ENCODE assay signal across 8 mouse cellular contexts in the genomic region with DNA sequence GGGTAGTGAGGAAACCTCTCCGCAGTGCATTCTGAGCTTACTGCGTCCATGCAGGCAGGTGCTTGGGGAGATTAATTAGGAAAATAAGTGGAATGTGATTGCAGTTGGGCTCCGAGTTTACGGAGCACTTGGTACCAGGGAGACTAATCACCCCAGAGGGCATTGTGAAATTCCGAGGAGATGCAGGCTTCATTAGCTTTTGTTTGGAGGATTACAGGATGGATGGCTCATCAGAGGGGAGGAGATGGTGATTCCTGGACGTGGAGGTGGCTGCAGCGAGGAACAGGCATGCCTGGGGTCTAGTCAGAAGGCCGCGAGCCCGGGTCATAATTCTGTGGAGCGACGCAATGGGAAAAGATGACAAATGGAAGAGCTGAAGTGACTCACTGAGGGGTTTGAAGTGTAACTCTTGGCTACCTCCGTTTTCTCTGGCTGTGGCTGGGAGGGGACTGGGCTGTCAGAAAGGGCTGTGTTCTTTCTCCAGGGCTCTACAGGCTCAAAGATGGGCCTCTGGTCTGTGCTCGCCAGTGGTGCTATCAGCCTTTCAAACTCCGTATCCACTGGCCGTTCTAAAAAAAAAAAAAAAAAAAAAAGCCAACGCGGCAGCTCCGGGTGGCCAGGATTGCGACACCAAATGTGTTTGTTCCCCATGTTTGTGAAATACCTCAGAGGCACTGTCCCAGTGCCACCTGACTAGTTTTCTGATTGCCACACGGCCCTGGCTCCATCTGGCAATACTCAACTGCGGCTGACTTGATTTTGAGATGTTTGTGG.
DNase-seq lines count a peak whose midpoint lies in the region; ATAC-seq and TF ChIP-seq lines count a peak whose summit lies in the region.

No protein-coding gene starts in this region.

- H3K79me2 ChIP-seq in C2C12 (ENCODE audit: control insufficient read depth, insufficient read depth), result no peaks in the 10 kb centered on the region

- peaks cover 6% of the 10 kb centered on the region; the same call in 1 of the 2 replicates for H3K4me1 ChIP-seq in bone marrow, adult 2 months (ENCODE audit: control insufficient read depth, insufficient read depth, low read length)
- peaks cover 3% of the 10 kb centered on the region; the same call in 1 of the 2 replicates for H3K4me1 ChIP-seq in lung, adult 2 months (ENCODE audit: control insufficient read depth, insufficient read depth, low read length)
- peaks cover 21% of the 10 kb centered on the region for H3K4me1 ChIP-seq in neural tube, embryonic 15.5 days
- no peaks in the 10 kb centered on the region for H3K4me1 ChIP-seq in thymus, adult 2 months (replicated peaks; ENCODE audit: control insufficient read depth, insufficient read depth, low read length)

- peak overlapping the region; percentile 44 for H3ac ChIP-seq in C2C12 (ENCODE audit: control insufficient read depth, insufficient read length, low read depth)

- peak; percentile 42 for DNase-seq in gastrocnemius, postnatal 25 days
- DNase-seq in kidney, adult 11 months, result peak; percentile 62
- peak; percentile 62 for DNase-seq in lung, adult 2 months
- no peak for DNase-seq in thymus, adult 2 months

- H3K27me3 ChIP-seq in C2C12 (ENCODE audit: control insufficient read depth, insufficient read depth, insufficient read length), result no peaks in the 10 kb centered on the region
- no peaks in the 10 kb centered on the region for H3K27me3 ChIP-seq in neural tube, embryonic 15.5 days (replicated peaks)
- H3K27me3 ChIP-seq in thymus, adult 2 months (ENCODE audit: control insufficient read depth, insufficient read depth, low read length), result no peaks in the 10 kb centered on the region

- TF ChIP-seq CTCF in C2C12 (IDR thresholded peaks at IDR 0.05; ENCODE audit: control insufficient read depth, insufficient read depth, insufficient read length), result no peak
- no peak for TF ChIP-seq CTCF in bone marrow, adult 2 months (IDR thresholded peaks at IDR 0.05; ENCODE audit: control insufficient read depth, insufficient read depth, low read length)
- TF ChIP-seq CTCF in lung, adult 2 months (IDR thresholded peaks at IDR 0.05; ENCODE audit: insufficient read depth, low read length), result no peak
- no peak for TF ChIP-seq CTCF in thymus, adult 2 months (IDR thresholded peaks at IDR 0.05; ENCODE audit: borderline replicate concordance, control insufficient read depth, extremely low read depth, insufficient read depth, low read length, poor library complexity)

- H3K4me2 ChIP-seq in neural tube, embryonic 15.5 days, result peak overlapping the region; percentile 45

- H3K79me3 ChIP-seq in C2C12 (ENCODE audit: low read depth), result no peaks in the 10 kb centered on the region

- no peaks in the 10 kb centered on the region for H3K9me3 ChIP-seq in neural tube, embryonic 15.5 days (replicated peaks)

- peak overlapping the region; percentile 81 for H3K27ac ChIP-seq in bone marrow, adult 2 months (ENCODE audit: control insufficient read depth, insufficient read depth, low read depth, low read length, poor library complexity)
- H3K27ac ChIP-seq in neural tube, embryonic 15.5 days (replicated peaks), result peak overlapping the region; percentile 37
- no peak overlapping the region for H3K27ac ChIP-seq in thymus, adult 2 months (ENCODE audit: control insufficient read depth, insufficient read depth, low read length)

- WGBS in bone marrow, adult 2 months, result 26% methylated on average over 22 of the region's 22 CpGs
- WGBS in lung, adult 2 months, result 20% methylated on average over 22 of the region's 22 CpGs
- WGBS in neural tube, embryonic 15.5 days, result 7% methylated on average over 22 of the region's 22 CpGs
- WGBS in thymus, adult 2 months, result 71% methylated on average over 22 of the region's 22 CpGs

- ATAC-seq in neural tube, embryonic 15.5 days (ENCODE audit: low FRiP score), result peak; percentile 62; the same call in 1 of the 2 replicates
- ATAC-seq in inflammation-experienced regulatory T-cells, adult 6 months, result no peak

- TF ChIP-seq POLR2A in bone marrow, adult 2 months (IDR thresholded peaks at IDR 0.05; ENCODE audit: borderline replicate concordance, control insufficient read depth, low read depth, low read length), result no peak
- TF ChIP-seq POLR2A in lung, adult 2 months (IDR thresholded peaks at IDR 0.05; ENCODE audit: borderline replicate concordance, extremely low read depth, low read depth, low read length), result no peak
- no peak for TF ChIP-seq POLR2A in thymus, adult 2 months (IDR thresholded peaks at IDR 0.05; ENCODE audit: control insufficient read depth, extremely low read depth, insufficient read depth, low read length, poor library complexity)

- no peaks in the 10 kb centered on the region for H3K36me3 ChIP-seq in C2C12 (ENCODE audit: control insufficient read depth, insufficient read depth)
- no peaks in the 10 kb centered on the region for H3K36me3 ChIP-seq in neural tube, embryonic 15.5 days
- no peaks in the 10 kb centered on the region for H3K36me3 ChIP-seq in thymus, adult 2 months (ENCODE audit: control insufficient read depth, insufficient read depth, low read length)

- 0 out of 2 replicates have a peak overlapping the region, but pooled peaks have one; percentile 28 for H3K9ac ChIP-seq in neural tube, embryonic 15.5 days (replicated peaks)

- H3K4me3 ChIP-seq in C2C12 (ENCODE audit: insufficient read depth, poor library complexity, severe bottlenecking), result no peak overlapping the region
- H3K4me3 ChIP-seq in bone marrow, adult 2 months (replicated peaks; ENCODE audit: control insufficient read depth, low read depth, low read length), result peak overlapping the region; percentile 8
- no peak overlapping the region for H3K4me3 ChIP-seq in lung, adult 2 months (replicated peaks; ENCODE audit: extremely low read depth, low read depth, low read length)
- no peak overlapping the region for H3K4me3 ChIP-seq in neural tube, embryonic 15.5 days (replicated peaks)
- no peak overlapping the region for H3K4me3 ChIP-seq in thymus, adult 2 months (ENCODE audit: control insufficient read depth, insufficient read depth, low read length)

TF ChIP-seq in C2C12, 6 proteins besides CTCF, POLR2A, EP300 and RAD21:
- no peak for TF ChIP-seq MYOD1 (IDR thresholded peaks at IDR 0.05; ENCODE audit: control insufficient read depth, insufficient read length, low read depth)
- no peak for TF ChIP-seq MAX (IDR thresholded peaks at IDR 0.05)
- TF ChIP-seq FOSL1 (IDR thresholded peaks at IDR 0.05; ENCODE audit: insufficient read depth, low read length, poor library complexity, severe bottlenecking), result no peak
- TF ChIP-seq CEBPB (IDR thresholded peaks at IDR 0.05; ENCODE audit: low read depth), result peak; percentile 93
- TF ChIP-seq MYOG (IDR thresholded peaks at IDR 0.05; ENCODE audit: control insufficient read depth, extremely low read depth, insufficient read length), result no peak
- TF ChIP-seq USF1 (IDR thresholded peaks at IDR 0.05; ENCODE audit: low read depth), result no peak
